Mouse (Mus musculus) liver, embryonic 13.5 days (tissue): ENCODE results near the gene Slc46a1. TPM values are rescaled to one million over a fixed set of nuclear protein-coding genes. Genes with fewer than 3 reads are reported as not detected.

ENCODE experiments used
- ATAC-seq: fragments of 200-750 bp; cut with Nextera tagmentation; 2 replicates; pipeline ENCODE4 v1.8.0; 2017; ENCODE audit warnings: low read depth, mild to moderate bottlenecking, moderate number of reproducible peaks, moderate library complexity
- DNase-seq: peaks from one replicate; pipeline ENCODE4 v3.0.0; 2022
- H3K27ac ChIP-seq: fragments of 300-500 bp; sonication (generic); 2 replicates; pipeline ENCODE4 v1.5.1; 2015; ENCODE audit warnings: moderate library complexity, mild to moderate bottlenecking, inconsistent platforms
- H3K27me3 ChIP-seq: fragments of 300-500 bp; sonication (generic); 2 replicates; pipeline ENCODE4 v1.6.1; 2015; ENCODE audit warnings: mild to moderate bottlenecking, inconsistent platforms
- H3K36me3 ChIP-seq: fragments of 300-500 bp; sonication (generic); 2 replicates; pipeline ENCODE4 v1.6.1; 2015; ENCODE audit warnings: mild to moderate bottlenecking, inconsistent platforms
- H3K4me1 ChIP-seq: fragments of 300-500 bp; sonication (generic); replicated peaks from 2 replicates; pipeline ENCODE4 v1.6.1; 2015; ENCODE audit warnings: inconsistent platforms
- H3K4me2 ChIP-seq: fragments of 300-500 bp; sonication (generic); 2 replicates; pipeline ENCODE4 v1.6.1; 2015; ENCODE audit warnings: inconsistent platforms, mild to moderate bottlenecking, moderate library complexity
- H3K4me3 ChIP-seq: fragments of 300-500 bp; sonication (generic); replicated peaks from 2 replicates; pipeline ENCODE4 v1.5.1; 2015; ENCODE audit warnings: mild to moderate bottlenecking, inconsistent platforms
- H3K9ac ChIP-seq: fragments of 300-500 bp; sonication (generic); 2 replicates; pipeline ENCODE4 v1.6.1; 2015; ENCODE audit warnings: mild to moderate bottlenecking, inconsistent platforms
- H3K9me3 ChIP-seq: fragments of 300-500 bp; sonication (generic); replicated peaks from 2 replicates; pipeline ENCODE4 v1.6.1; 2016; ENCODE audit warnings: inconsistent platforms
- WGBS: fragments of 180-500 bp; shearing (Covaris S2); methylation state at CpG from one replicate; pipeline ENCODE4 v1.1.7; 2015; ENCODE audit not compliant: insufficient replicate concordance; 5-methylcytosine and 5-hydroxymethylcytosine counted together
- polyA plus RNA-seq: library from polyadenylated mRNA; unstranded; fragments of >200 nt; fragmentation: Nextera tagmentation; extraction: Ambion mirVana; gene quantifications from 2 replicates; pipeline ENCODE4 v1.2.1, GENCODE M21; 2015

The Slc46a1 gene
- polyA plus RNA-seq = 6.1 and 6.5 TPM in 2 replicates

DNA sequence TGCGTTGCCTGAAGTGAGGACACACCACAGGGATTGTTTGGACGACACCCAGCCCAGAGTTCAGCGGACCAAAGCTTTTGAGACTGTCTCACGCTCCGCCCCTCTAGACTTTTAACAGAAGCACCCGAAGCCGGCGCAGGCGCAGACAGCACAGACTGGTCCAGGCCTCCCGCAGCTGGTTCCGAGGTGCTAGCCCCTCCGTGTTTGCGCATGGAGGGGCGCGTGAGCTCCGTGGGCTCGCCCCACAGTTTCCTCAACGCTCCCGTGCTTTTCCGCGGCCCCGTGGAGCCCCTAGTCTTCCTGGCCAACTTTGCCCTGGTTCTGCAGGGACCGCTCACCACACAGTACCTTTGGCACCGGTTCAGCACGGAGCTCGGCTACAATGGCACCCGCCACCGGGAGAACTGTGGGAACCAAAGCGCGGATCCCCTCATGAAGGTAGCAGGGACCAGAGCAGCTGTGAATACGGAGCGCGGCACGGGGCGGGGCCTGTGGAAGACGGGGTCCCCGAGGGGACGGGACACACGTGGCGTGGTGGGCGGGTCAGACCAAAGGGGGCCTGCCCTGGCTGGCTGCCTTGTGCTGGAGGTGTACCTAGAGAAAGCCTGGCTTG, at the start of gene Slc46a1:
TSS of gene Slc46a1 (plus strand) at position 130 of the 613 bp plus-strand sequence.
- Histone ChIP-seq H3K4me2 (peak within 1 kb of the TSS; percentile 87), H3K4me3 (peak within 1 kb of the TSS; percentile 65), H3K9me3 (peaks cover 4% of the 10 kb centered on the region; the same call in 1 of the 2 replicates), H3K27me3 (no peaks in the 10 kb centered on the region), H3K27ac (peak within 1 kb of the TSS; percentile 75), H3K9ac (peak within 1 kb of the TSS; percentile 74), H3K36me3 (no peaks in the 10 kb centered on the region), H3K4me1 (peaks cover 43% of the 10 kb centered on the region)
- DNase-seq (peak; percentile 61), ATAC-seq (peak; percentile 84)
- WGBS = under 1% methylated on average over 41 of the region's 41 CpGs

DNA sequence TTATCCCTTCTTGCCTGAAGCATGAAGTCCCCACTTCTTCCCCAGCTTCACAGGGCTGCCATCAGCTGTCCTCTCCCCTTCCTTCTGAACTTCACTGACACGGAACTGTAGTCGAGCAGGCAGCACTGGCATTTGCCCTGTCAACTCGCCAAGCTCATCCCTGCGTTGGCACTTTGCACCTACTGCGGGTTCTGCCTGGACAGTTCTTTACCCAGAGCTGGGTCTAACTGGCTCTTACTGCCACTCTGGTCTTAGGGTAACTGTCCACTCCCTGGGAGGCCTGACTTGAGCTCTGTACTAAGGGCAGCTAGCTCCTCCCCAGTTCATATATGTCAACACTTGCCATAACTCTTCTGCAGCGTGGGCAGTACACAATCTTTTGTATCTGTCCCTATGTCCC, 48.6 kb upstream of the Slc46a1 start:
- Histone ChIP-seq H3K27me3 (peaks cover 15% of the 10 kb centered on the region), H3K27ac (no peak overlapping the region), H3K36me3 (no peaks in the 10 kb centered on the region), H3K4me1 (peaks cover 11% of the 10 kb centered on the region), H3K4me3 (no peak overlapping the region), H3K9me3 (no peaks in the 10 kb centered on the region), H3K4me2 (no peak overlapping the region), H3K9ac (no peak overlapping the region)
- 66% methylated on average over 6 of the region's 6 CpGs for WGBS
- ATAC-seq (no peak), DNase-seq (no peak)

DNA sequence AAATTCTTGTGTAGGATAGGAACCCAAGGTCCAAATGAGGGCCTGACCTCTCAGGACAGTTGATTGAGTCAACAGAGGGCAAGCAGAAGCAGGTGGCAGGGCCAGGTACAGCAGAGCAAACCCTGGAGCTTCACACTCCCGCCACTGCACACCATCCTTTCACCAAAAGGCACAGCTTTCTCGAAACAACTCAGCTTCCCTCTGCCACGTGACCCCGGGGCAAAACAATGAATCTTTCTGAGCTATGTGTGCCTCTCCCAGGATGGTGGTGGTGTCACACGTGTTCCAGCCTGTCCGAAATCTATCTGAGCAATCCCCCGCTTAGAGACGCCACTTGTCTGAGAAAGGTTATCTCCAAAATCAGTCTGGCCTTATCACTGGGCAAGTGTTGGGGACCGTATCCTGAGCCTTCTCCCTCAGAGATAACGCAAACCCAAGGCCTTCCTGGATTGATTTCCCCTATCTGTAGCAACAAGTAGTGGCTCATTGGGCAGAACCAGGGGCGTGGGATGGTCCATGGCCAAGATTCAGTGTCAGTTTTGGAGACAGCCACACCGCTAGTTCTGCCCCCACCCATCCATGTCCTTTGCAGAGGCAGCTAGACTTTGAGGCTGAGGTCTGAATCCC, 45.1 kb upstream of the Slc46a1 start:
- H3K9ac ChIP-seq = no peak overlapping the region
- H3K36me3 ChIP-seq = no peaks in the 10 kb centered on the region
- DNase-seq (no peak), ATAC-seq (no peak)
- no peak overlapping the region for H3K27ac ChIP-seq
- peaks cover 29% of the 10 kb centered on the region for H3K27me3 ChIP-seq
- H3K4me2 ChIP-seq = no peak overlapping the region
- 13% methylated on average over 12 of the region's 12 CpGs for WGBS
- H3K9me3 ChIP-seq = no peaks in the 10 kb centered on the region
- no peak overlapping the region for H3K4me3 ChIP-seq
- H3K4me1 ChIP-seq = peaks cover 11% of the 10 kb centered on the region

DNA sequence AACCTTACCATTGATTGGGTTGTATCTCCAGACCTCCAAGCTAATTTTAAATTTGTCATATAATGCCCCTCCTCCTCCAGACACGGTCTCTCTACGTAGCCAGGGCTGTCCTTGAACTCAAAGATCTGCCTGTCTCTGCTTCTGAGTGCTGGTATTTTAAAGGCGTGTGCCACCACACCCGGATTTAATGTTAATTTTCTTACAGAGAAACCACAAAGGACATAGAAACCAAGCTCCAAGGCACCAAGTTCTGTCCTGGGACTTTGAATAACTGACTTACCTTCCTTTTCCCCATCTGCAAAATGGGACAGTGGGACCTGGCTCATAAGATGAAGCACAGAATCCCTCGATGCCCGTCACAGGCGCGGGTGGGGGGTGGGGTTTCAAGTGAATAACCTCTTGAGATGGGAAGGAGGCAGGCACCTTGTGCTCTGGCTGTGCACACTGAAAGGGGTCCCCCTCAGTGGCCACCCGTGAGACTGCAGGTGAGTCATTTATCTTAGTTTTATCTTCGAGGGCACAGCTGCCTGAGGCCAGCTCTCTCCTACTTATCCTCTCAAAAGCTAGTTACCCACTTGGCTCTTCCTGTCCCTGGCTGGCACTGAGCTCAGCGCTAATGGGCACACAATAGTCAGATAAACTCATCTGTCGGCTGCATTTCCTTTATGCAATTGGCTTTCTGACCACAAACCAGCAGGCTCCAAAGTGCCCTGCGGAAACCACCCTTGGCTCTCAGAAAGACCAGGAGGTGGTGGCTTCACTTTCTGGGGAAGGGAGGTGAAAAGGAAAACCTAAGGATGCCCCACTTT, 44.1 kb upstream of the Slc46a1 start:
- no peak overlapping the region for H3K9ac ChIP-seq
- no peak overlapping the region for H3K4me2 ChIP-seq
- H3K27ac ChIP-seq = no peak overlapping the region
- DNase-seq (no peak), ATAC-seq (no peak)
- WGBS = 35% methylated on average over 13 of the region's 13 CpGs
- H3K27me3 ChIP-seq = peaks cover 29% of the 10 kb centered on the region
- H3K36me3 ChIP-seq = no peaks in the 10 kb centered on the region
- H3K4me1 ChIP-seq = peaks cover 11% of the 10 kb centered on the region
- H3K9me3 ChIP-seq = no peaks in the 10 kb centered on the region
- no peak overlapping the region for H3K4me3 ChIP-seq

DNA sequence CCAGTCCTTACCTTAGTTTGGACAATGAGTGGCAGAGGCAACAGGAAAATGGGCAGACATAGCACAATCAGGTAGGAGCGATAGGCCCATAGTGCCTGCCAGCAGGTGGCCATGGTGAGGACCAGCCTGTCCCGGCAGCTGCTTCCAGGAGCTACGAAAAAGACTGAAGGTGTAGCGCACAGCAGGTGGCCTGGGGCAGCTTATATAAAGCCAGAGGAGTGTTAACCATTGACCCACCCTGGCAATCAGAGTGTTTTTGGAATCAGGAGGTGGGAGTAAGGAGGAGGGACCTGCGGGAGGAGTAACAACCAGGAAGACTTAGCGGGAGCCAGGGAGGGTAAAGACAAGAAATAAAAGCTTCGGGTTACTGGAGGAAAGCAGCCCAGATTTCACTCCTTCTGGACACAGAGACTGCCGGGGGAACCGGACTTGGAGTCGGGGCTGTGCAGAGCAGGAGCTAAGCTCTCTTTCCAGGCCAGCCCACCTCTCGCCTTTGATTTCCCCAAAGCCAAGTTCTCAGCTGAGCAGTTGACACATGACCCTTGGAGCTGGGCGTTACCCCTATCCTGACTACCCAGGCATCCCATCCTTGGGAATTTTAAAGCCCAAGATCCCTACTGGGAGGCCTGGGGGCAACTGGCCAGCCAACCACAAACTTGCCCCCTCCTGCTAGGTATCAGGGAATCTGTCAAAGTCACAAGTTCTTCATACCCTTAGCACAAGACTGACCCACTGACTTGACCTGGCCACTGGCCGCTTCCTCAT, 43.3 kb upstream of the Slc46a1 start, which contains the start of gene Slc13a2:
TSS of gene Slc13a2 (minus strand) at position 163 of the 765 bp plus-strand sequence.
- Histone ChIP-seq H3K27me3 (peaks cover 26% of the 10 kb centered on the region), H3K4me3 (no peak within 1 kb of the TSS), H3K4me1 (peaks cover 11% of the 10 kb centered on the region), H3K4me2 (no peak within 1 kb of the TSS), H3K27ac (no peak within 1 kb of the TSS), H3K36me3 (no peaks in the 10 kb centered on the region), H3K9ac (no peak within 1 kb of the TSS), H3K9me3 (no peaks in the 10 kb centered on the region)
- DNase-seq (no peak), ATAC-seq (no peak)
- 24% methylated on average over 13 of the region's 13 CpGs for WGBS

DNA sequence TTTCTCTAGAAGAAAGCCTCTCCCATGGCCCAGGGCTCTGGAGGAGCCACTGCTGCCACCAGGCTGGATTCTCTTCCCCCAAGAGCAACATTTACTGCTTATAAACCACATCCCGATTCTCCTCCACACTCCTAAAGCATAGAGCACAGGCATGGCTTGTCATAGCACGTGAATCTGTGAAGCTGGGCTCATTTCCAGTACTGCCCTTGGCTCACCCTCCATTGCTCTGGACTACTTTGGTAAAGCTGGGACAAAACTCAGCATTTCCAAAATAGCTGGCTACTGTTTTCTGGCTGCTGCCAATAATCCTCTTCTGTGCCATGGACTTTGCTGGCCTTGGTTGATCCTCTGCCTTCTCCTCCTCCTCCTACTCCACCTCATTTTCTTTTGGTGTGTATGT, 41.1 kb upstream of the Slc46a1 start:
- no peaks in the 10 kb centered on the region for H3K9me3 ChIP-seq
- H3K4me2 ChIP-seq = no peak overlapping the region
- no peak for ATAC-seq
- DNase-seq = no peak
- H3K36me3 ChIP-seq = no peaks in the 10 kb centered on the region
- H3K4me3 ChIP-seq = no peak overlapping the region
- no peak overlapping the region for H3K9ac ChIP-seq
- peaks cover 26% of the 10 kb centered on the region for H3K27me3 ChIP-seq
- H3K27ac ChIP-seq = no peak overlapping the region
- peaks cover 11% of the 10 kb centered on the region for H3K4me1 ChIP-seq
- 42% methylated on average over 2 of the region's 2 CpGs for WGBS

DNA sequence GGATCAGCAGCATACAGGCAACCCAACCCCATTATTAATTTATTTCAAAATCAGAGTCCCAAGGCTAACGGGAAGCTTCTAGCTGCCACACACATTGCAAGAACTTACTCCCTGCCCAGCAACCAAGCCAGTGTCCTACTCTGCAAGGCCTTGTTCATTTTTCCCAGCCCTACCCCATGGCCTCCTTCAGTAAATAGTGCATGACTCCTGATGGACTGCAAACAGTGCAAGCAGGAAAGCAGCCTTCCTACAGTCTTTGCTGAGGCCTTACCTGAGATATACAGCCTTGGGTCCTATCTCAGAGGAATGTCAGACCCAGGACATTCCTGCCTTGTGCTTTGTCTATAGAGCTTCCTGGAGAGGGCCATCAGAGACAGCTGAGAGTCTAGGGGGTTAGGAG, 39.9 kb upstream of the Slc46a1 start:
- Histone ChIP-seq H3K4me2 (no peak overlapping the region), H3K27me3 (peaks cover 22% of the 10 kb centered on the region), H3K9ac (no peak overlapping the region), H3K9me3 (no peaks in the 10 kb centered on the region), H3K4me3 (no peak overlapping the region), H3K27ac (no peak overlapping the region), H3K4me1 (peaks cover 11% of the 10 kb centered on the region), H3K36me3 (no peaks in the 10 kb centered on the region)
- 90% methylated on average over 1 of the region's 1 CpGs for WGBS
- no peak for DNase-seq
- no peak for ATAC-seq

DNA sequence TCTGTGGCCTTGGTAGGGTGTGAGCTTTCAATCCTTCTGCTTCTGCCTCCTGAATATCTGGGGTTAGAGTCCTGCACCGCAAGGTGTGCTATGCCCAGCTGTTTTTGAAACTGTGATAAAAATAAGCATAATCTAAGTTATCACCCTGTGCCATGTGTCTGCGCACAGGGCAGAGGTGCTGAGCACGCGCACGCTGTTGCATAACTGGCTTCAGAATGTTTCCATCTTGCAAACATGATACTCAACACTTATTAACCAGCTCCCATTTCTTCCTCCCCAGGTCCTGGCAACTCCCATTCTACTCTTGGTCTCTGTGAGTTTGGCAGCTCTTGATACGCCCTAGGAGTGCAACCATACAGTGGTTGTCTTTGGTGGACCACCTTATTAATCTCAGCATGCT, 37.8 kb upstream of the Slc46a1 start:
- Histone ChIP-seq H3K36me3 (no peaks in the 10 kb centered on the region), H3K4me2 (no peak overlapping the region), H3K27ac (no peak overlapping the region), H3K27me3 (peaks cover 6% of the 10 kb centered on the region), H3K9me3 (no peaks in the 10 kb centered on the region), H3K9ac (no peak overlapping the region), H3K4me1 (0 out of 2 replicates have a peak, but pooled peaks cover 4% of the 10 kb centered on the region), H3K4me3 (no peak overlapping the region)
- no peak for DNase-seq
- ATAC-seq = no peak
- 69% methylated on average over 6 of the region's 6 CpGs for WGBS

DNA sequence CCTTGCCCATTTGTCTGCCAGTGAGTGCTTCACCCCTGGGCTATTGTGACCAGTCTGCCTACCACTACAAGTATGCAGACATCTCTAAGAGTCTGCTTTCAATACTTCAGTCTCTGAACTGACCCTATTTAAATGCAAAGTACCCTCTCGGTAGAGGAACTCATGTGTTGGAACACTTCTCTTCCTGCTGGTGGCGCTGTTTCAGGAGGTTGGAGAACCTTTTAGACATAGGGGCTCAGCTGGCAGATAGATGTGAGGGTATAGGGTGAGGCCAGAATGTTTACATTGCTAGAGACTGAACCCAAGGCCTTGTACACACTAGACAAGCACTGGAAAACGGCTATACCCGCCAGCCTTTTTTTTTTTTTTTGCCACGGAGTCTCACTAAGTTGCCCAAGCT, 37.2 kb upstream of the Slc46a1 start:
- no peaks in the 10 kb centered on the region for H3K36me3 ChIP-seq
- no peak overlapping the region for H3K9ac ChIP-seq
- H3K27ac ChIP-seq = no peak overlapping the region
- DNase-seq = no peak
- 0 out of 2 replicates have a peak, but pooled peaks cover 2% of the 10 kb centered on the region for H3K27me3 ChIP-seq
- no peak overlapping the region for H3K4me3 ChIP-seq
- WGBS = 71% methylated on average over 5 of the region's 5 CpGs
- 0 out of 2 replicates have a peak, but pooled peaks cover 4% of the 10 kb centered on the region for H3K4me1 ChIP-seq
- no peak overlapping the region for H3K4me2 ChIP-seq
- ATAC-seq = no peak
- H3K9me3 ChIP-seq = no peaks in the 10 kb centered on the region

DNA sequence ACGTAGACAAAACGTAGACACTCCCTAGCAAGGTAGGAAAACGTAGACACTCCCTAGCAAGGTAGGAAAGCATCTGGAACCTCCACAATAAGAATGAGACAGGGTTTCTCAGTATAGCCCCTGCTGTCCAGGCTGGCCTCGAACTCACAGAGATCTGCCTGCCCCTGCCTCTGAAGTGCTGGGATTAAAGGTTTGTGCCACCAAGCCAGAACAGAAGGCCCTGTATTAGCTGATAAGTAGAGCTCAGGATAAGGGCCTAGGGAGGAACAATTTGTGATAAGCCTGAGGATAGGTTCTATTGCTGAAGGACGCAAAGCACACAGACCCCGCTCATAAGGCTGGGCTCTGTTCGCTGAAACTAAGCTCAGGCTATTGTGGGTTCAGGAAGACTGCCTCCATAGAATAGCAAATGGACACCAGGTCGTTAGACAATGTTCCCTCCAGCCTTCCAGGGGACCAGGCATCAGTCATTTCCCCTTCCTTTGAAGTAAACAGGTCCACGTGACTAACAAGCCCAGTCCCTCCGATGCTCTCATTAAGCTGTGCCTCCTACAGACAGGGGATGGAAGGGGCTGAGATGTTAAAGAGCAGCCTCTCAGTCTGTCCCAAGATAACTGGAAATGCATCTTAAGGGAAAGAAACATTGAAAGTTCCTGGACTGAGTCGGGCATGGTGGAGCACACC, 35.2 kb upstream of the Slc46a1 start:
- H3K36me3 ChIP-seq = no peaks in the 10 kb centered on the region
- H3K4me1 ChIP-seq = 0 out of 2 replicates have a peak, but pooled peaks cover 4% of the 10 kb centered on the region
- WGBS = 41% methylated on average over 11 of the region's 11 CpGs
- H3K4me3 ChIP-seq = no peak overlapping the region
- no peak overlapping the region for H3K27ac ChIP-seq
- ATAC-seq (no peak), DNase-seq (no peak)
- no peak overlapping the region for H3K9ac ChIP-seq
- peaks cover 4% of the 10 kb centered on the region; the same call in 1 of the 2 replicates for H3K27me3 ChIP-seq
- H3K9me3 ChIP-seq = no peaks in the 10 kb centered on the region
- no peak overlapping the region for H3K4me2 ChIP-seq
